27 mouse cellular contexts compared by ENCODE assay signal in the genomic region with DNA sequence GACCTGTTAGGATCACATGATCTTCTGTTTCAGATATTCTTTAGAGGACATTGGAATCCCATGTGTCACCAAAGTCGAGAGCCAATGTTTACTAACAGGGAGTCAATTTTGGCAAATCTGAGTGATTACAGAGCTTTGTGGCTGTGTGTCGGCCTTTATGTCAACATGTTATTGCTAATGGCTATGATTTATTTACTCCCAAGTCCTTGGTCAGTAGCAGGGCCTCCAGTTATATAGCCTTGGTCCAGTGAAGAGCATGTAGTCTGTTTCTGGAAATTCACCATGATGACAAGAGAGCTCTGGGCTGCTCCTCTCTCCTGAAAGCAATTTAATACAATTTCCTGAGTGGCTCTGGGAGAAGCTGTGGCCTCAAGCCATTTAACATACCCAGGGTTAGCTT. TPM values are rescaled to one million over a fixed set of nuclear protein-coding genes. Genes with fewer than 3 reads are reported as not detected.
DNase-seq lines count a peak whose midpoint lies in the region; ATAC-seq and TF ChIP-seq lines count a peak whose summit lies in the region.
"Had no signal": no experiment of that assay in that cellular context is flagged by ENCODE, and none has a peak within 500 bp of the region (broad histone marks: within the 10 kb centered on the region; RNA-seq: fewer than 3 reads in every experiment).

No protein-coding gene starts in this region.

- peak; percentile 22 for DNase-seq in adrenal gland, postnatal 10 days
- DNase-seq in adrenal gland, postnatal 4 days (ENCODE audit: low spot score in 2 of 2), result no peak
- DNase-seq in kidney, postnatal 14 days, result peak; percentile 7
- DNase-seq in kidney, adult 8-10 months, result no peak
- DNase-seq in lung, postnatal 0 days (ENCODE audit: low spot score), result peak; percentile 11
- no peak for DNase-seq in lung, adult 18-20 months
- DNase-seq: cerebellum, adult 18-20 months; cerebellum, postnatal 10 days; gastrocnemius, postnatal 25 days; heart, adult 11 months; right cerebral cortex, postnatal 4 days; thymus, adult 2 months; thymus, postnatal 36 days had no signal

- H3K36me3 ChIP-seq in lung, postnatal 0 days (ENCODE audit: insufficient read depth, low read length), result no peaks in the 10 kb centered on the region
- H3K36me3 ChIP-seq: embryonic facial prominence, embryonic 13.5 days; forebrain, embryonic 10.5 days; forebrain, embryonic 15.5 days; heart, embryonic 10.5 days; heart, embryonic 15.5 days; kidney, embryonic 15.5 days had no signal

- H3K27me3 ChIP-seq in lung, postnatal 0 days (replicated peaks; ENCODE audit: insufficient read depth, low read length), result no peaks in the 10 kb centered on the region
- H3K27me3 ChIP-seq: embryonic facial prominence, embryonic 13.5 days; forebrain, embryonic 15.5 days had no signal

- no peaks in the 10 kb centered on the region for H3K4me1 ChIP-seq in lung, postnatal 0 days (ENCODE audit: insufficient read depth, low read depth, low read length)
- H3K4me1 ChIP-seq: embryonic facial prominence, embryonic 13.5 days; forebrain, embryonic 15.5 days; heart, embryonic 10.5 days; kidney, embryonic 15.5 days had no signal

- no peak for TF ChIP-seq CTCF in lung, postnatal 0 days (IDR thresholded peaks at IDR 0.05)

- no peak overlapping the region for H3K27ac ChIP-seq in lung, postnatal 0 days (ENCODE audit: low read length)
- H3K27ac ChIP-seq: embryonic facial prominence, embryonic 13.5 days; forebrain, embryonic 10.5 days; forebrain, embryonic 15.5 days; heart, embryonic 10.5 days; heart, embryonic 15.5 days; kidney, embryonic 15.5 days had no signal

- no peaks in the 10 kb centered on the region for H3K9me3 ChIP-seq in lung, postnatal 0 days (ENCODE audit: low read length)
- H3K9me3 ChIP-seq: embryonic facial prominence, embryonic 13.5 days; forebrain, embryonic 10.5 days; forebrain, embryonic 15.5 days; heart, embryonic 10.5 days; heart, embryonic 15.5 days; kidney, embryonic 15.5 days had no signal

- no peak for ATAC-seq in lung, postnatal 0 days
- no peak for ATAC-seq in megakaryocyte-erythroid progenitor cell, adult 5-6 weeks (replicated peaks; ENCODE audit: low FRiP score, low TSS enrichment, poor library complexity, severe bottlenecking)
- ATAC-seq: forebrain, embryonic 15.5 days; hindbrain, embryonic 16.5 days; midbrain, embryonic 16.5 days; Patski had no signal

- no peak overlapping the region for H3K4me3 ChIP-seq in lung, postnatal 0 days (ENCODE audit: low read depth, low read length)
- H3K4me3 ChIP-seq: embryonic facial prominence, embryonic 13.5 days; forebrain, embryonic 10.5 days; forebrain, embryonic 15.5 days; heart, embryonic 10.5 days; heart, embryonic 15.5 days; kidney, embryonic 15.5 days had no signal

- 42% methylated on average over 2 of the region's 2 CpGs for WGBS in lung, postnatal 0 days

- no peak overlapping the region for H3K9ac ChIP-seq in lung, postnatal 0 days (replicated peaks; ENCODE audit: low read depth)
- H3K9ac ChIP-seq: embryonic facial prominence, embryonic 13.5 days; forebrain, embryonic 15.5 days; heart, embryonic 15.5 days; kidney, embryonic 15.5 days had no signal

- no peak overlapping the region for H3K4me2 ChIP-seq in lung, postnatal 0 days (replicated peaks; ENCODE audit: low read depth, low read length)
- H3K4me2 ChIP-seq: embryonic facial prominence, embryonic 13.5 days; forebrain, embryonic 15.5 days; heart, embryonic 15.5 days; kidney, embryonic 15.5 days; liver, embryonic 11.5 days; midbrain, embryonic 11.5 days had no signal

- TF ChIP-seq EP300 in lung, postnatal 0 days (IDR thresholded peaks at IDR 0.05), result no peak

RNA-seq across cellular contexts. Expression of gene St8sia2, which starts 9.1 kb away (rescaled TPM):
- total RNA-seq in adrenal gland, postnatal 10 days (2021), result 1 to 10 TPM; 1.4 to 2.4 TPM
- total RNA-seq in adrenal gland, postnatal 4 days (2021), result 1 to 10 TPM; 5.9 to 7.1 TPM
- 3.5 and 4.4 TPM in 2 replicates for polyA plus RNA-seq in lung, postnatal 0 days (2015; fragmentation: Nextera tagmentation; extraction: Ambion mirVana)
- total RNA-seq in megakaryocyte-erythroid progenitor cell, adult 5-6 weeks (2014; fragmentation: Nextera tagmentation), result 0.49 TPM in 1 of 2 replicates, not detected in the other
- 0.19 TPM in 1 of 2 replicates, not detected in the other for total RNA-seq in megakaryocyte-erythroid progenitor cell, adult 5-6 weeks (2017)
- total RNA-seq: MEL; neutrophil, adult 5-6 weeks had no signal

Comparison
In these comparisons a context has a peak if more than half of its experiments do, and no peak if none do; other contexts are left out.
1. DNase-seq: peak in adrenal gland, postnatal 10 days (single experiment), kidney, postnatal 14 days (single experiment) and lung, postnatal 0 days (single experiment); none in adrenal gland, postnatal 4 days (0 of 2), kidney, adult 8-10 months (0 of 2) and lung, adult 18-20 months (0 of 2).